Mouse (Mus musculus): Measurements from ENCODE around the gene Tra2a. TPM values are rescaled to one million over a fixed set of nuclear protein-coding genes. Genes with fewer than 3 reads are reported as not detected.

The Tra2a gene
- polyA plus RNA-seq, 1 experiment = 2.7 TPM

- peaks cover 39% of the 10 kb centered on the region for H3K4me1 ChIP-seq (ENCODE audit: control insufficient read depth)
- H3K36me3 ChIP-seq (ENCODE audit: control insufficient read depth) = peaks cover 17% of the 10 kb centered on the region
- H3K9me3 ChIP-seq (ENCODE audit: control insufficient read depth, low read length) = no peaks in the 10 kb centered on the region
- peak overlapping the region; percentile 50 for H3K4me3 ChIP-seq (replicated peaks)
- peaks cover 7% of the 10 kb centered on the region for H3K27me3 ChIP-seq (ENCODE audit: control insufficient read depth)
- TF ChIP-seq TAL1 (IDR thresholded peaks at IDR 0.05; ENCODE audit: low read length) = no peak
- no peak for TF ChIP-seq GATA1 (IDR thresholded peaks at IDR 0.05; ENCODE audit: low read length)
Measured at GRCm38 (mm10) chr6:49208297-49208930, 55.4 kb downstream of the Tra2a start.

GRCm38 (mm10) chr6:49206416-49206815, 57.4 kb downstream of the Tra2a start:
- no peak for TF ChIP-seq GATA1 (IDR thresholded peaks at IDR 0.05; ENCODE audit: low read length)
- TF ChIP-seq TAL1 (IDR thresholded peaks at IDR 0.05; ENCODE audit: low read length) = no peak
- no peak overlapping the region for H3K4me3 ChIP-seq (replicated peaks)
- peaks cover 28% of the 10 kb centered on the region for H3K4me1 ChIP-seq (ENCODE audit: control insufficient read depth)
- no peaks in the 10 kb centered on the region for H3K27me3 ChIP-seq (ENCODE audit: control insufficient read depth)
- no peaks in the 10 kb centered on the region for H3K9me3 ChIP-seq (ENCODE audit: control insufficient read depth, low read length)
- H3K36me3 ChIP-seq (ENCODE audit: control insufficient read depth) = peaks cover 19% of the 10 kb centered on the region

- TF ChIP-seq TAL1 (IDR thresholded peaks at IDR 0.05; ENCODE audit: low read length) (no peak), GATA1 (IDR thresholded peaks at IDR 0.05; ENCODE audit: low read length) (no peak)
- peaks cover 31% of the 10 kb centered on the region for H3K36me3 ChIP-seq (ENCODE audit: control insufficient read depth)
- no peak overlapping the region for H3K4me3 ChIP-seq (replicated peaks)
- no peaks in the 10 kb centered on the region for H3K4me1 ChIP-seq (ENCODE audit: control insufficient read depth)
- H3K9me3 ChIP-seq (ENCODE audit: control insufficient read depth, low read length) = peaks cover 18% of the 10 kb centered on the region
- H3K27me3 ChIP-seq (ENCODE audit: control insufficient read depth) = no peaks in the 10 kb centered on the region
Measured at GRCm38 (mm10) chr6:49195188-49195587, 68.6 kb downstream of the Tra2a start.

- H3K27me3 ChIP-seq (ENCODE audit: control insufficient read depth) = no peaks in the 10 kb centered on the region
- H3K9me3 ChIP-seq (ENCODE audit: control insufficient read depth, low read length) = peaks cover 18% of the 10 kb centered on the region
- H3K4me1 ChIP-seq (ENCODE audit: control insufficient read depth) = no peaks in the 10 kb centered on the region
- TF ChIP-seq TAL1 (IDR thresholded peaks at IDR 0.05; ENCODE audit: low read length) (no peak), GATA1 (IDR thresholded peaks at IDR 0.05; ENCODE audit: low read length) (no peak)
- H3K4me3 ChIP-seq (replicated peaks) = no peak overlapping the region
- peaks cover 31% of the 10 kb centered on the region for H3K36me3 ChIP-seq (ENCODE audit: control insufficient read depth)
Measured at GRCm38 (mm10) chr6:49194536-49194935, 69.3 kb downstream of the Tra2a start.

Other genes starting within 250 kb of the Tra2a start
- gene Gpnmb, start 227.5 kb downstream of the Tra2a start, polyA plus RNA-seq (2012) = 0.03 and 0.07 TPM in 2 replicates
- gene Malsu1, start 190.2 kb downstream of the Tra2a start, polyA plus RNA-seq (2012) = 2.9 and 4.5 TPM in 2 replicates
- gene Igf2bp3, start 49.1 kb downstream of the Tra2a start, polyA plus RNA-seq (2012) = 0.48 and 0.58 TPM in 2 replicates
- not detected in 2 replicates for gene Ccdc126, start 55.2 kb upstream of the Tra2a start, polyA plus RNA-seq (2012)
- 0.10 and 0.17 TPM in 2 replicates for gene Fam221a, start 103.7 kb upstream of the Tra2a start, polyA plus RNA-seq (2012)
- gene Stk31, start 131.6 kb upstream of the Tra2a start, polyA plus RNA-seq (2012) = not detected in 2 replicates

Data from erythroblast, embryonic 14.5 days (primary cell).